ENCODE assay signal across 21 mouse cellular contexts in the genomic region with DNA sequence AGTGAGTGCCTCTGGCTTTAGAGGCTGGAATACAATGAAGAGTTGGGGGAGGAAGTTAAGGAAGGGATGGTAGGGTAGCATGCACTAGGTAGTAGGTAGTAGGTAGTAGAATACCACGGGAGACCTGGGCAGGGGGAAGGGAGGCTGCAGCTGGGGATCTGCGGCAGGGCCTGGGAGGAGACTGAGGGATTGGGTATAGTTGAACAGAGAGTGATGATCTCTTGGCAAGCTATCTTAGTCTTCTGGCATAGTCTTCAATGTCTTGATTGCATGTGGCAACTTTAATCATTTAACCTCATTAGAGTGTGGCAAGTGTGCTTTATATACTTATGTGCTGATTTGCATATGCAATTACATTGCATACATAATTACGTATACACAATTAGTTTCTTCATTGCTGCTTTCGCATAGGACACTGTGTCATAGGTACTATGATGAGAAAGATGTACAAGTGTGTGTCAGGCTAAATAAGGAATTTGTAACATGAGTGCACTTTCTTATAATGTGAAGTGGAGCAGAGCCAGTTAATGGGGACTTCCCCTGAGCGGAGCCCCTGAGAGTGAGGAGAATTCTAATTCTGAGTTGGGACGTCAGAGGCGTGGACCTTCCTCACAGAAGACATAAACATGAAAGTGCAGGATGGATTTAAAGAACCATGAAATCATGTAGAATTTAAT. TPM values are rescaled to one million over a fixed set of nuclear protein-coding genes. Genes with fewer than 3 reads are reported as not detected.
DNase-seq lines count a peak whose midpoint lies in the region; ATAC-seq and TF ChIP-seq lines count a peak whose summit lies in the region.
"Had no signal": no experiment of that assay in that cellular context is flagged by ENCODE, and none has a peak within 500 bp of the region (broad histone marks: within the 10 kb centered on the region; RNA-seq: fewer than 3 reads in every experiment).

No protein-coding gene starts in this region.

- 77% methylated on average over 7 of the region's 7 CpGs for WGBS in heart, adult 2 months
- 54% methylated on average over 7 of the region's 7 CpGs for WGBS in midbrain, embryonic 13.5 days
- WGBS in midbrain, embryonic 11.5 days: 69% methylated on average over 7 of the region's 7 CpGs
- 19% methylated on average over 7 of the region's 7 CpGs for WGBS in forebrain, embryonic 16.5 days
- WGBS in neural tube, embryonic 14.5 days: 45% methylated on average over 7 of the region's 7 CpGs
- WGBS in kidney, embryonic 16.5 days: 62% methylated on average over 7 of the region's 7 CpGs

- intact Hi-C loops in heart, adult 2 months (cut with DNase I): no loop called here

- peak; percentile 43 for ATAC-seq in midbrain, embryonic 13.5 days
- no peak for ATAC-seq in midbrain, embryonic 11.5 days (ENCODE audit: low FRiP score)
- peak; percentile 43 for ATAC-seq in forebrain, embryonic 16.5 days
- ATAC-seq in neural tube, embryonic 14.5 days (ENCODE audit: low read depth): peak; percentile 61; the same call in 1 of the 2 replicates
- no peak for ATAC-seq in kidney, embryonic 16.5 days (ENCODE audit: low FRiP score, low TSS enrichment)

- H3K79me2 ChIP-seq in heart, adult 2 months (replicated peaks; ENCODE audit: control insufficient read depth, insufficient read depth, low read length): peaks cover 3% of the 10 kb centered on the region; the same call in 1 of the 2 replicates

- TF ChIP-seq POLR2A in heart, adult 2 months (IDR thresholded peaks at IDR 0.05; ENCODE audit: insufficient read depth, low read depth, low read length): no peak

- H3K4me3 ChIP-seq in heart, adult 2 months: no peak overlapping the region
- no peak overlapping the region for H3K4me3 ChIP-seq in midbrain, embryonic 13.5 days (replicated peaks)
- H3K4me3 ChIP-seq in midbrain, embryonic 11.5 days (ENCODE audit: low read depth, low read length): no peak overlapping the region
- no peak overlapping the region for H3K4me3 ChIP-seq in forebrain, embryonic 16.5 days (replicated peaks; ENCODE audit: low read length)
- no peak overlapping the region for H3K4me3 ChIP-seq in neural tube, embryonic 14.5 days (ENCODE audit: low read depth, low read length)
- no peak overlapping the region for H3K4me3 ChIP-seq in kidney, embryonic 16.5 days (ENCODE audit: low read length)
- H3K4me3 ChIP-seq: embryonic facial prominence, embryonic 12.5 days; erythroblast, embryonic 14.5 days; heart, embryonic 10.5 days; limb, embryonic 15.5 days; liver, embryonic 15.5 days had no signal

- no peaks in the 10 kb centered on the region for H3K27me3 ChIP-seq in heart, adult 2 months (ENCODE audit: control insufficient read depth, insufficient read depth, low read length)
- H3K27me3 ChIP-seq in midbrain, embryonic 13.5 days: no peaks in the 10 kb centered on the region
- H3K27me3 ChIP-seq in midbrain, embryonic 11.5 days (ENCODE audit: control insufficient read depth, insufficient read depth, low read length): no peaks in the 10 kb centered on the region
- H3K27me3 ChIP-seq in forebrain, embryonic 16.5 days (replicated peaks; ENCODE audit: control insufficient read depth, insufficient read depth, low read length): no peaks in the 10 kb centered on the region
- H3K27me3 ChIP-seq in neural tube, embryonic 14.5 days (ENCODE audit: control insufficient read depth, insufficient read depth, low read length): no peaks in the 10 kb centered on the region
- H3K27me3 ChIP-seq in kidney, embryonic 16.5 days (ENCODE audit: insufficient read depth, low read length): no peaks in the 10 kb centered on the region
- H3K27me3 ChIP-seq: embryonic facial prominence, embryonic 12.5 days; limb, embryonic 15.5 days; liver, embryonic 15.5 days had no signal

- peak; percentile 33 for DNase-seq in heart, adult 11 months
- DNase-seq in heart, adult 2 months: no peak
- no peak for DNase-seq in midbrain, embryonic 11.5 days (ENCODE audit: low spot score, missing footprints)
- DNase-seq in ovary, postnatal 36 days (ENCODE audit: low spot score): no peak
- DNase-seq: cerebellum, adult 9-10 months; gastrocnemius, postnatal 25 days; heart, postnatal 10 days; kidney, adult 2 months; kidney, postnatal 25 days; lung, postnatal 10 days; right cerebral cortex, adult 18-20 months had no signal

- no peaks in the 10 kb centered on the region; the same call in 1 of the 2 replicates for H3K4me1 ChIP-seq in heart, adult 2 months (ENCODE audit: control insufficient read depth, insufficient read depth, low read length)
- H3K4me1 ChIP-seq in midbrain, embryonic 13.5 days (replicated peaks): no peaks in the 10 kb centered on the region
- peaks cover 1% of the 10 kb centered on the region; the same call in 1 of the 2 replicates for H3K4me1 ChIP-seq in midbrain, embryonic 11.5 days (ENCODE audit: control insufficient read depth, insufficient read depth, low read length)
- peaks cover 8% of the 10 kb centered on the region for H3K4me1 ChIP-seq in forebrain, embryonic 16.5 days (replicated peaks; ENCODE audit: control insufficient read depth, insufficient read depth, low read length)
- no peaks in the 10 kb centered on the region for H3K4me1 ChIP-seq in neural tube, embryonic 14.5 days (ENCODE audit: control insufficient read depth, insufficient read depth, low read length)
- H3K4me1 ChIP-seq in kidney, embryonic 16.5 days (ENCODE audit: insufficient read depth, low read length): peaks cover 6% of the 10 kb centered on the region; the same call in 1 of the 2 replicates

- H3K9ac ChIP-seq in heart, adult 2 months (ENCODE audit: low read depth, low read length): no peak overlapping the region
- no peak overlapping the region for H3K9ac ChIP-seq in midbrain, embryonic 13.5 days (replicated peaks)
- H3K9ac ChIP-seq in midbrain, embryonic 11.5 days (ENCODE audit: low read length): no peak overlapping the region
- H3K9ac ChIP-seq in forebrain, embryonic 16.5 days (replicated peaks; ENCODE audit: low read depth, low read length): no peak overlapping the region
- no peak overlapping the region for H3K9ac ChIP-seq in neural tube, embryonic 14.5 days (replicated peaks; ENCODE audit: low read depth, low read length)
- H3K9ac ChIP-seq in kidney, embryonic 16.5 days (replicated peaks; ENCODE audit: low read length): no peak overlapping the region
- H3K9ac ChIP-seq: embryonic facial prominence, embryonic 12.5 days; limb, embryonic 15.5 days; liver, embryonic 15.5 days had no signal

- no peak overlapping the region for H3K4me2 ChIP-seq in midbrain, embryonic 13.5 days (replicated peaks)
- H3K4me2 ChIP-seq in midbrain, embryonic 11.5 days: no peak overlapping the region
- H3K4me2 ChIP-seq in forebrain, embryonic 16.5 days (ENCODE audit: low read length): no peak overlapping the region
- no peak overlapping the region for H3K4me2 ChIP-seq in neural tube, embryonic 14.5 days (ENCODE audit: low read depth, low read length)
- H3K4me2 ChIP-seq in kidney, embryonic 16.5 days (replicated peaks; ENCODE audit: low read depth, low read length): no peak overlapping the region
- H3K4me2 ChIP-seq: embryonic facial prominence, embryonic 12.5 days; limb, embryonic 15.5 days; liver, embryonic 15.5 days had no signal

- H3K9me3 ChIP-seq in midbrain, embryonic 13.5 days: no peaks in the 10 kb centered on the region
- H3K9me3 ChIP-seq in midbrain, embryonic 11.5 days (ENCODE audit: control insufficient read depth, low read length): no peaks in the 10 kb centered on the region
- H3K9me3 ChIP-seq in forebrain, embryonic 16.5 days (ENCODE audit: control insufficient read depth, low read length): no peaks in the 10 kb centered on the region
- no peaks in the 10 kb centered on the region for H3K9me3 ChIP-seq in neural tube, embryonic 14.5 days (ENCODE audit: control insufficient read depth, low read length)
- no peaks in the 10 kb centered on the region for H3K9me3 ChIP-seq in kidney, embryonic 16.5 days (ENCODE audit: low read length)
- H3K9me3 ChIP-seq: embryonic facial prominence, embryonic 12.5 days; heart, embryonic 10.5 days; limb, embryonic 15.5 days; liver, embryonic 15.5 days had no signal

- no peaks in the 10 kb centered on the region for H3K36me3 ChIP-seq in heart, adult 2 months (ENCODE audit: control insufficient read depth, insufficient read depth, low read length)
- no peaks in the 10 kb centered on the region for H3K36me3 ChIP-seq in midbrain, embryonic 13.5 days
- no peaks in the 10 kb centered on the region for H3K36me3 ChIP-seq in midbrain, embryonic 11.5 days (ENCODE audit: control insufficient read depth, insufficient read depth, low read length)
- H3K36me3 ChIP-seq in forebrain, embryonic 16.5 days (ENCODE audit: control insufficient read depth, insufficient read depth): no peaks in the 10 kb centered on the region
- no peaks in the 10 kb centered on the region for H3K36me3 ChIP-seq in neural tube, embryonic 14.5 days (ENCODE audit: control insufficient read depth, insufficient read depth, low read length)
- peaks cover 4% of the 10 kb centered on the region; the same call in 1 of the 2 replicates for H3K36me3 ChIP-seq in kidney, embryonic 16.5 days (ENCODE audit: insufficient read depth, low read length)
- H3K36me3 ChIP-seq: liver, embryonic 15.5 days had no signal

- TF ChIP-seq EP300 in heart, adult 2 months (IDR thresholded peaks at IDR 0.05; ENCODE audit: insufficient read depth, low read depth, low read length): no peak

- no peak overlapping the region for H3K27ac ChIP-seq in heart, adult 2 months
- no peak overlapping the region for H3K27ac ChIP-seq in midbrain, embryonic 13.5 days
- no peak overlapping the region for H3K27ac ChIP-seq in midbrain, embryonic 11.5 days (ENCODE audit: low read depth, low read length)
- H3K27ac ChIP-seq in forebrain, embryonic 16.5 days (ENCODE audit: low read length): no peak overlapping the region
- no peak overlapping the region for H3K27ac ChIP-seq in neural tube, embryonic 14.5 days (ENCODE audit: low read depth, low read length)
- H3K27ac ChIP-seq in kidney, embryonic 16.5 days (ENCODE audit: low read length): no peak overlapping the region
- H3K27ac ChIP-seq: embryonic facial prominence, embryonic 12.5 days; heart, embryonic 10.5 days; limb, embryonic 15.5 days; liver, embryonic 15.5 days; stomach, postnatal 0 days had no signal

- TF ChIP-seq CTCF in heart, adult 2 months (IDR thresholded peaks at IDR 0.05): no peak

RNA-seq across cellular contexts. Expression of gene St7, which starts 8.3 kb away (rescaled TPM):
- total RNA-seq in heart, adult 2 months (2021): 10 to 100 TPM; 16.9 to 19.5 TPM
- 12.0 and 18.3 TPM in 2 replicates for polyA plus RNA-seq in heart, adult 2 months (2012; rRNA removed)
- 62.4 and 63.0 TPM in 2 replicates for polyA plus RNA-seq in midbrain, embryonic 13.5 days (2015; fragmentation: Nextera tagmentation; extraction: Ambion mirVana)
- 36.6 and 38.6 TPM in 2 replicates for polyA plus RNA-seq in midbrain, embryonic 11.5 days (2014; fragmentation: Nextera tagmentation; extraction: Ambion mirVana)
- 68.0 and 70.6 TPM in 2 replicates for polyA plus RNA-seq in forebrain, embryonic 16.5 days (2015; fragmentation: Nextera tagmentation; extraction: Ambion mirVana)
- polyA plus RNA-seq in neural tube, embryonic 14.5 days (2014; fragmentation: Nextera tagmentation; extraction: Ambion mirVana): 62.1 and 71.9 TPM in 2 replicates
- polyA plus RNA-seq in kidney, embryonic 16.5 days (2015; fragmentation: Nextera tagmentation; extraction: Ambion mirVana): 19.8 and 20.6 TPM in 2 replicates

Comparison
In these comparisons a context has a peak if more than half of its experiments do, and no peak if none do; other contexts are left out.
1. ATAC-seq: peak in midbrain, embryonic 13.5 days (single experiment), forebrain, embryonic 16.5 days (single experiment) and neural tube, embryonic 14.5 days (single experiment); none in midbrain, embryonic 11.5 days (single experiment) and kidney, embryonic 16.5 days (single experiment).